Mouse (Mus musculus) adrenal gland, postnatal 10 days (tissue): ENCODE results near the gene Dnaja2. TPM values are rescaled to one million over a fixed set of nuclear protein-coding genes. Genes with fewer than 3 reads are reported as not detected.

Source experiments
- DNase-seq: peaks from one replicate; pipeline ENCODE4 v3.0.0; 2021; ENCODE audit warnings: mixed read lengths
- total RNA-seq, 2 experiments: library from RNA; stranded (reverse); gene quantifications; 2 replicates each; pipeline ENCODE4 v1.2.3; 2021

The Dnaja2 gene
- total RNA-seq, 2 experiments from 2014 or later = 146 to 159 TPM

DNA sequence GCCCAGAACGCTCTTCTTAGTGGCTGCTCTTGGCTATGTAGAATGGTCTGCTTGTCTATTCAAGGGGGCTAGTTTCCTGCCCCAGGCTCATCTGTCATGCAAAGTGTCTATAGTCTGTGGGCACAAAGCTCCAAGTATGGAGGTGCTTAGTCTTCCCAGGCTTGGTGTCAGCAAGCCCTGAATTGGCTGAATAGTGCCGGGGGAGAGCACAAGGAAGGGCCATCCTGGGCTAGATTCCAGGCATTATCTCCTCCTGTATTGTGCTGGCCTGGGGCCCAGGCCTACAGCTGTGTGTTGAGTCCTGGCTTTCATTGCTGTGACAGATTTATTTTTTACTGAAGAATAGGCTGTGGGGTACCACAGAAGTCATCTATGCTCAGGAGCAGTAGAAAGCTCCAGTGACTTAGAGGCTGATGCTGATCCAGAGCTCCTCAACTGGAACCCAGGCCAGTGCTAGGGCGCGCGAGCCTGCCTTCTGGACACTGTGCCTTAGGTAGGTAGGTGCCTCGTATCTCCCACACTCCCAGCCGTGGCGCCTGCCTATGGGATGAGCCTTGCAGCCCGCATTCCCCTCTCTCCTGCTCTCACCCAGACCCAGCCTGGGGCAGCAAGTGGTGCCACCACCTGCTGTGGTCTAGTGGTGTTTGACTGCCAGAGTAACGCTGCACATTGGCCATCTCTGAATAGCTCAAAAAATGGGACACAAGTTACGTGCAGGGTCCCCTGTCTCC, 54.0 kb downstream of the Dnaja2 start:
- no peak for DNase-seq

DNA sequence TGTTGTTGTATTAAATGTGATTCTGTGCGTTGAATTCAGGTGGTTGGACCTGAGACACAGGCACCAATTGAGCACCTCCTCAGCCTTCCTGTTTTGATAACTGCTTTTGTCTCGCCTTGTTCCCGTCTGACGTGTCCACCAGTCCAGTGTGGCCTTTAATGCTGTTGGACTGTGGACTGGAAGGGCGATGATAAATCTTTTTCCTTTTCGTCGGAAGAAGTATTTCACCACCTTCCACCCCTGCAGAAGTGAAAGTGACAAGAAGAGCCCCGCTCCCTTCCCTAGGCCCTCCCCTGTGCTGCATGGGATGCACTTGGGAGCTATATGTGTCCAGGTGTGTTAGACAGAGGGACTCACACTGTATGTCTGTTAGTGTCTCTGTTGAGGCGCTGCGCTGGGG, 54.7 kb downstream of the Dnaja2 start:
- DNase-seq = no peak

DNA sequence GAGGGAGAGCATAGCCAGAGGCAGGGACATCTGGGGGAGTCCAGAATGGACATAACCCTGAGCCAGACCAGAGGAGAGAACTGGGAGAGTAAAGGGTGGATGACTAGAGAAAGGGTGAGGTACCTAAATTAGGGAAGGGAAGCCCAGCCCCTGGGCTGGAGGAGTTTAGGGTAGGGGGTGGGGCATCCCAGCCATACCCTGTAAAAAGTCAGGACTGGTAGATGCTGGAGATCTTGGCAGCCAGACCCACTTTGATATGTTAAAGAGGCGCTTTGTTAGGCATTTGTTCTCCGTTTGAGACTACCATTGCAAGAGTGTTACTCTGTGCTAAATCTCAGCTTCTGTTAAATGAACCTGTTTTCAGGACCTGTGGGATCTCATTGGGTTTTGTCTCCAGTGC, 56.6 kb downstream of the Dnaja2 start:
- no peak for DNase-seq

DNA sequence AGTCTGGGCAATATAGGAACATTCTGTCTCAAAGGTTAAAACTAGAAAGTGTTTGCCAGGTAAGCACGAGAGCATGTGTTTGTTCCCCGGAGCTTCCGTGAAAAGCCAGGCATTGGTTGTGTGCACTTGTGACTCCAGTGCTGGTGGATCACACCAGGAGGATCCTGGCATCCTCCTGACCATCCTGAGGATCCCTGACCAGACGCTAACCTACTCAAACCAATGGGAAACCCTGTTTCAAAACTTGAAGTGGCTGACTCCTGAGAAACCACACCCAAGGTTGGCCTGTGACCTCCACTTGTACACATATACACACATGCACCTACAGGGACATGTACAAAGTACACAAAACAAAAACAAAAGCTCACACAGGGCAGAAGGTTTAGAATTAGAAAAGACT, 58.4 kb downstream of the Dnaja2 start:
- DNase-seq = no peak

DNA sequence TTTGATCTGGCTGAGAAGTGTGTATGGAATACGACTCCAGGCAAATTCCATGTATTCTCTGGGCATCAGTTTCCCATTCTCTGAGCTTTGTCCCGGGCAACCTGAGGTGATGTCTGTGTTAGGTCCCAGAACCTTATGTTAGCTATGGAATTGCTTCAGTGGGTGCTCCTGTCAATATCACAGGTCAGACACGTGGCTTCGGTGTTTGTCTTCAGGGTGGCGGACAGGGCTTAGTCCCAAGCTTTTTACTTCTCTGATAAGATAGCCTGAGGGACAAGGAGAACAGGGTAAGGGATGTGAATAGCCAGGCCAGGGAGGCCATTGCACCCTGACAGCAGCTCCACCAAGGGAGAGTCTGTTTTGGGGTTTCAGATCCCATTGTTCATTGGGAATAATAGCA, 59.0 kb downstream of the Dnaja2 start:
- no peak for DNase-seq

DNA sequence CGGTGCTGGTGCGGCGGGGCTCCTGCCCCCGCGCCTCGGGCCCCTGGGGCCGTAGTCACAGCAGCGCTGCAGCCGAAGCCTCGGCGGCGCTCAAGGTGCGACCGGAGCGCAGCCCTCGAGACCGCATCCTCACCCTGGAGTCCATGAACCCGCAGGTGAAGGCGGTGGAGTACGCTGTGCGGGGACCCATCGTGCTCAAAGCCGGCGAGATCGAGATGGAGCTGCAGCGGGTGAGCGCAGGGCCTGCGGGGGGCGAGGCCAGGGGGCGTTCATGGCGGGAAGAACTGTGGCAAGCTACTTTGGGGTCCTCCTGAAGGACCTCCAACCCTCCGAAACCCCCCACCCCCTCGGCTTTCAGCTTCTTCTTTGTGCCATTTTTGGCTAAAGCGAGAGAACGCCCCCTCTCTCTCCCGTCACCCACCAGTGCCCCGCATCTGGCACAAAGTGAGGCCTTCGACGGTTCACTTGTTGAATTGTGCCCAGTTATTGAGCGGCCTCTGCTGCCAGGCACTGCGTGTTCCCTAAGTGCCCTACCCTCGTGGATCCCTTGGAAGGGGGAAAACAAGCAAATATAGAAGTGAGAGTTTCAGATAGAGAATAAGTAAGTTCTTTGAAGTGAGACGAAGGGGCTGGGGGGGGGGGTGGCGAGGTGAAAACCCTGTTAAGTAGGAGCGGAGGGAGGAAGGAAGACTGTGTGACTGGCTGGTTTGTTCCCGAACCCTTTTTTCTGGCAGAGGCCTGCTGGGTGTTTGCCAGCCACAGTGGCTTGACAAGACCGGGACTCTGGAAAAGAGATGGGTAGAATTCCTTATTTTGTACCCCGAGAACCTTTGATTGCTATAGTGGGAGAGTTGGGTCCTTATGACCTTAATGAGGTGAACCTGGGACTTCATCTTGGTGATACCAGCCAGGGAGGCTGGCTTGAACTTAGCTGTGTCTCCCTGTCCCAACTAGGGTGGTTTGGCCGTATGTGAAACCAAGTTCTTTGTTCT, 61.9 kb downstream of the Dnaja2 start:
- DNase-seq = peak; percentile 33

DNA sequence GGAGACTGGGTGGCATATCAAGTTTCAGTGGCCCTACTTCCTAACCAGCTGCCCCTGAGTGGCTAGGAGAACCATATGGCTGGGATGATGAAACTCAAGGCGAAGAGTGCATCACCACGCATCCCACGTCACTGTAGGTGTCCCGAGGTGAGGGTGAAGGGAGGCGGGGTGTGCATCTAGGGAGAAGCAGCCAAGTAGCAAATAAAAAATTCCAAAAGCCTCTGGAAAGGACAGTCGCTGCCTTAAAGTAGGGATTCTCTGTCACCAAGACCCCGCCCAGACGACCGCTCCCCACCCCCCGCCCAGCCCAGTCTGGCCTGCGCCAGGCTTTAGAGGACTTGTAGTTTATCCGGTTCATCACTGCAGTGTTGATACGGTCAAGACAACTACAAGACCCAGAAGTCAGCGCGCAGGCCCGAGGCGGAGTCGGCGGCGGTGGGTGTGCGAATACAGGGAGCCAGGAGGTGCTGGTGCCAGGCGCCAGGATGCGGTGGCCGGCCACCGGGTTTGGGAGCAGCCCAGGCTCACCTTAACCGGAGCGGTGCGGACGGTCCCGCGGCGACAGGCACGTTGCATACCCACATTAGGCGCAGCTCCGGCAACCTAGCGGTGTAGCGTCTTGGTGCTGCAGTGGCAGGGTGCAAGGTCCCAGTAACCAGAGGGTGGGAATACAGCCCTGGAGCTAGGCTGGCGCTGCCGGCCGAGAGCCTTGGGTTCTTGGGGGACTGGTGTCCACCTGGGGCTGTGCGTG, 62.8 kb downstream of the Dnaja2 start, which contains the start of gene Gpt2:
Gene Gpt2, plus strand, starts transcription at position 452 of the 751 bp plus-strand sequence.
- peak; percentile 94 for DNase-seq

DNA sequence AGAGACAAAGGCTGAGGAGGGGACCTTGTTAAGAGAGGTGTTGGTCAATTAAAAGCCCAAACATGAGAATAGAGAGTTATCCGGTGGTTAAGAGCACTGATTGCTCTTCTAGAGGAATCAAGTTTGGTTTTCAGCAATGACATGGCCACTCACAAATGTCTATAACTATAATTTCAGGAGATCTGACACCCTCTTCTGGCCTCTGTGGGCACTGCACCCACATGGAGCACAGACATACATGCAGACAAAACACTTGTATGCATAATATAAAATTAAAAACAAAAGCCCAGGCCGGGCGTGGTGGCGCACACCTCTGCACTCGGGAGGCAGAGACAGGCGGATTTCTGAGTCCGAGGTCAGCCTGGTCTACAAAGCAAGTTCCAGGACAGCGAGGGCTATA, 65.6 kb downstream of the Dnaja2 start:
- no peak for DNase-seq

DNA sequence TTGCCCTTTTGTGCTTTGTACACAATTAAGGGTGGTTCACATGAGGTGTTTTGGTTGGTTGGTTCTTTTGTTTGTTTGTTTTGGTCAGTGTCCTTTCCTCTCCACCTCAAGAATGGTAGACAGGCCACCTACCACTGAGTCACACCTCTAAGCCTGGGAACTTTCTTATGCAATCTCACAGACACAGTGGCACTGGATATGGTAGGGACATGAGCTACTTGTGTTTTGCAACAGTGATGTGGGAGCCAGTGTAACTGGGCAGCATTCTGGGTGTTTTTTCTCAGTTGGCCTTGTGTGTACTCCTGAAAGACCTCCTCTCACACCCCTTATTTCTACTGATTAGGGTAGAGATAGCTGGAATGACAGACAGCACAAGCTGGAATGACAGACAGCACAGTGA, 66.5 kb downstream of the Dnaja2 start:
- DNase-seq = no peak

DNA sequence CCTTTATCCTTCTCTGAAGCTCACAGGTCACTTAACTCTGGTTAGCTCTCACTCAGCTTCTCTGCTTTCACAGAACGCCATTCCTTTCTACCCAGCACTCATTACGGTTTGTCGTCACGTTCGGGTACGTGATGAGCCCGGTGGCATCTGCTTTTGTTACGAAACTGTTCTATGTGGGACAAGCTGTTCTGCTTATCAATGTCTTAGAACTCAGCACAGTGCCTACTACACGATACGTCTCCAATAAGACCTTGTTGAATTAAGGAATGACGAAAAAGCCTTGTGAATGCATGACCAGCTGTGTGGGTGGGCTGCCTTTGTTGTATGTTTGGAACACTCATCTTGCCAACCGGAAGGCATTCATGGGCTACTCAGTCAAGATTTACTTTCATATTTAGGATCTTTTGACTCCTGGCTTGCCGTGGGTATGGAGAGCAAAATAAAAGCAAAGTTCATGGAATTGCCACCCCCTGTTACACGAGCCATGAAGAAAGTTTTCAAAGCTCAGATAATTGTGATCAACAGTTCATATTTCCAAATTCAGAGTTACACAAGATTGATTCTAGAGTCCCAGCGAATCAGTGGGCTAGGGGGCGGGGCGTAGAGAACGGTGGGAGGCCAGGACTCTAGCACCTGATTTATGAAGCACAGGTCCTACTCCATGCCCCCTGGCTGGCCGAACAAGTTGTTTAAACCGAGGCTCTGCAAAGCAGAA, 67.1 kb downstream of the Dnaja2 start:
- DNase-seq = no peak

Other genes starting within 250 kb of the Dnaja2 start
- gene Mylk3, start 169.0 kb downstream of the Dnaja2 start, total RNA-seq = 1 to 10 TPM; 1.2 to 2.7 TPM
- 10 to 100 TPM; 15.3 to 21.4 TPM for gene 4921524J17Rik, start 122.5 kb downstream of the Dnaja2 start, total RNA-seq
- 10 to 100 TPM; 47.9 to 54.3 TPM for gene Gpt2, start 62.8 kb downstream of the Dnaja2 start, total RNA-seq
- gene Neto2, start 145.6 kb upstream of the Dnaja2 start, total RNA-seq = 1 to 10 TPM; 5.3 to 5.8 TPM